Mouse (Mus musculus) thymus, postnatal 0 days (tissue): ENCODE measurements around the gene Tat. TPM values are rescaled to one million over a fixed set of nuclear protein-coding genes. Genes with fewer than 3 reads are reported as not detected.

Experiments used
- DNase-seq: peaks from one replicate; pipeline ENCODE4 v3.0.0-alpha.2; 2015; ENCODE audit warnings: low spot score
- polyA plus RNA-seq: library from polyadenylated mRNA; unstranded; fragments of >200 nt; fragmentation: Nextera tagmentation; extraction: Ambion mirVana; gene quantifications from 2 replicates; pipeline ENCODE4 v1.2.1, GENCODE M21; 2015

The Tat gene
- polyA plus RNA-seq = 0.12 TPM in 2 replicates

- DNase-seq = no peak
These were observed at the start of gene Tat for GRCm38 (mm10) chr8:109990224-109990623. Tat (plus strand) TSS chr8:109990437.

DNA sequence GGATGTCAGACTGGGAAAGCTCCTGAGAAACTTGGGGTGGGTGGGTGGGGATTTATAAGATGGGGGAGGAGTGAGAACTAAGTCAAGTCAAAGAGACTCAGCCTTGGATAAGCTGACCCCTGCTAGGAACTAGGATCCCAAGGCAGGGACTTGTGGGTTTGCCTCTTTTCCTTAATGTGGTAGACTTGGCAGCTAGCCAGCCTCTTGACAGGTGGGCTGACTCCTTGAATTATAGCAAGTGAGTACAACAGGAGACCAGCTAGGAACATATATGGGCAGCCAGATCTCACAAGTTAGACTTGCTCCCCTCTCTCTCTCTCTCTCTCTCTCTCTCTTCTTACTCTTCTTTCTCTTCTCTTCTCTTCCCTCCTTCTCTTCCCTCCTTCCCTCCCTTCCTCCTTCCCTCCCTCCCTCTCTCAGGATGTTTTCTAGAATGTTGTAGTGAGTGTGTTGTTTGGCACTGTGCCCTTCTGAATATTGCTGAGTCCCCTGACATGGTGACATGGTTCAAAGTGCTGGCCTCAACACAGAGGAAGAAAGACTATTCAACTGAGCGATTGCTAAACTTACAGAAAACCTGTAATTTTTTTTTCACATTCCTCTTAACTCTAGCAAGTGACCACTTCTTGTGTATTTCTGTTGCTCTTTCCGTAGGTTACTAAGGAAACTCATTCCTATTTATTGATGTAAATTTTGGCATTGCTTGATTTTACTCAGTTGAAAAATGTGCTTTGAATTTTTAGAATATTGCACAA lies 48.5 kb upstream of the Tat start:
- DNase-seq = no peak

DNA sequence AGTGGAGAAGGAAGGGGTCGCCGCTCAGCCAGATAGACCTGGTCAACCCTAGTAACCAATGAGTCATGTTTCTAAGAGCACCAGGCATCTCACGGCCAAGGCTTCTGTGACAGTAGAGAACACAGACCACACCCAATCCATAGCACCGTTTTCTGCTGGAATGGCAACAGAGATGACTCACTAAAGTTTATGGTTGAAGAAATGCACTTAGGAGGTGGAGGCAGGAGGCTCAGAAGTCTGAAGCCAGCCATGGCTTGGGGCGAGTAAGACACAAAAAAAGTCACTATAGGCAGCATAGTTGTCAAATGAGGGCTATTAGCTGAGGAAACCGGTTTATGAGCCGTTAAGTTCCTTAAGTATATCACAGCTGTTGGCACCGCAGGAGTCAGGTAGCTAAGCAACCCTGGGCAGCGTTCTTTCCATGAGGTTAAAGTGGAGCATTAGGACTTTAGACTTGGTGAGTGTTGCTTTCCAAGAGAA lies 45.0 kb upstream of the Tat start:
- DNase-seq = no peak

GRCm38 (mm10) chr8:109945694-109946093 lies 44.5 kb upstream of the Tat start:
- DNase-seq = no peak

DNA sequence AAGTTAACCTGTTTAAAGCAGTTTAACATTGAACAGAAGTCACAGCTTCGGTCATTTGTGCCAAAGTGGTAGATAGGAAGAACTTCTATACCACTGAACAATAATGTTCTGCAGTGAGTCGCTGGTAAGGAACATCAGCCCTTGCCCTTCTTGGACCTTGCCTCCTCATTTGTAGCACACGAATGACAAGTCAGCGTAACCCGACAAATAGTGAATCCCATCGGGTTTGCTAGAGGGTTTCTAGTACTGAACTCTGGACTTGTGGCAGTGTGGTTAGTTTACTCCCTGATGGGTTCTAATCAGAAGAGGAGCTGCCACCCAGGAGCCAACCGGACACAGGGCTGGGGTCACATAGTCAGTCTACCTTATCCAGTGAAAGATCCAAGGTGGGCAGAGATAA lies 44.0 kb upstream of the Tat start:
- no peak for DNase-seq

GRCm38 (mm10) chr8:109947447-109948284 lies 42.6 kb upstream of the Tat start:
- peak; percentile 28 for DNase-seq

DNA sequence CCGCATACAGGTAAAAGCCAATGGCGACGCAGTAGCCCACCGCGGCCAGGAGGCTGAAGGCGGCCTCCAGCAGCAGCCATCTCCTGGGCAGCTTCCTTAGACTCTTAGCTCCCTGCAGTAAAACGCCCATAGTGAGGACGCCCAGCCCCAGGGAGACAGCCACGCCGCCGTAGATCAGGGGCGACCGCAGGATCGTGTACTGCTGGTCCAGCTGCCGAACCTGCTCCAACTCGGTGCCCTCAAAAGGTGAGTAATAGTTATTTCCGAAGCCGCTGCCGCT lies 42.0 kb upstream of the Tat start:
- no peak for DNase-seq

DNA sequence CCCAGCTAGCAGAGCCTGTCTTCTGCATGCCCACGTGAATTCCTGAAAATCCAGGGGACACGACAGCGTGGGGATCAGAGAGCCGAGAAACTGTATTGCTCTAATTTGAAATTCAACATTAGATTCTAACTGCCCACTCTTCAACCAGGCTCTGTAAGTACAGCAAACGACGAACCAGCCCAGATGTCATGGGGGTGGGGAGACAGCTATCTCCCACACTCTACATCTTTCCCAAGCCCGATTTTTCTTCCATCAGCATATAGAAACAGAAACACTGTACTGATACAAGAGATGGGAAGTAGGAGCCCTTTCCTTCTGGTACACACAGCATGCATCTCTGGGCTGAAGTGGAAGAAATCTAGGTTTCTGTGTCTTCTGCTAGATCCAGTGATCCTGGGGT lies 38.1 kb upstream of the Tat start:
- DNase-seq = no peak

DNA sequence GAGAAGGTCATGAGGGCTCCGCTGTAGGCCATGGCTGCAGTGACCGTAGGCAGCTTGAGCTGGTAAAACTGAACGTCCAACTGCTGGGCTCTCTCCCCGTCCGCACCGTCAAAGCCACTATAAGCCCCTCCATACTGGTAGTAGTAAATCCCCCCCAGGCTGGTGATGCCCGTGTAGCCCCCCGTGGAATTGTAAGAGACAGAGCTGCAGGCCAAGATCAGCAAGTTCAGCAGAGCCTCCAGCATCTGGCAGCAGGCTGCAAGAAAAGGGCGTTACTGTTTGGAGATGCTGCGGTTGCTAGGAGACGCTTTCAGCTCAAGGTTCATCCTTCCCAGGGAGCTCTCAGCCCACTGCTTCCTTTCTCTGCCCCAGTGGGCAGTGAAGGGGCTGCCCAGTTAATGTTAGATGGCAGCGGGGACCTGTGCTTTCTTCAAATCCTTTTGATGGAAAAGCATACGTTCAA lies 35.7 kb upstream of the Tat start:
- no peak for DNase-seq

- peak; percentile 32 for DNase-seq
These were observed 32.8 kb upstream of the Tat start for GRCm38 (mm10) chr8:109957167-109958028.

GRCm38 (mm10) chr8:109958036-109958655 lies 32.1 kb upstream of the Tat start:
- DNase-seq = no peak

- no peak for DNase-seq
These were observed 31.1 kb upstream of the Tat start for GRCm38 (mm10) chr8:109959112-109959511.

DNA sequence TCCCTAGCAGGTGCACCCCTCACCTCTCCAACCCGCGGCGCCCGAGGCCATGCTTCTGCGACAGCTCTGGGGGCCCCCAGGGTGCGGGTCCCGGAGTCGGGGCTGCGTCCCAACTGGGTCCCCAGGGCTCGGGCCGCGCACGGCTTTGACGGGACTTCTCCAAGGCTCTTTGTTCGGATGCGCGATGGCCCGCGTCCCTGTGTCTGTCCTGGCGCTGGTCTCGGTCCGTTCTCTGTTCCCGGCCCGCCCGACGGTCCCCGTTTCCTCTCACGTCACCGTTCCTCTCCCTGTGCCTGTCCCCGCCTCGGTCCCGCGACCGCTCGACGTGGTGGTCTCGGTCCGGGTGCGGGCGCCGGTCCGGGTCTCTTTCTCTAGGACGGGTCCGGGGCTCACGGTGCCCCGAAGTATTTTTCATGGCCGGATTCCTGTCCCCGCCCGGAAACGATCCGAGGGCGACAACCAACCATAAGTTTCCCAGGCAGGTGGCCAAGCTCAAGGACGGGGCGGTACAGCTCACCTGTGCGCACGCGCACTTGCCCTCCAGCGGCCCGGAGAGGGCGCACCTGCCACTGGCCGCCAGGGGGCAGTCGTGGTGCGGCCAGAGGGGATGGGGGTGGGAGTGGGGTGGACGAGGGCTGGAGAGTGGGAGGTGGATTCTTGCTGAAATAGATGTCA lies 28.4 kb upstream of the Tat start, which contains the start of gene Marveld3:
Marveld3 (minus strand) TSS at position 511 of the 675 bp plus-strand sequence.
- DNase-seq = peak; percentile 50

- DNase-seq = no peak
These were observed 27.3 kb upstream of the Tat start for GRCm38 (mm10) chr8:109962896-109963295.

GRCm38 (mm10) chr8:109963421-109963820 lies 26.8 kb upstream of the Tat start:
- DNase-seq = no peak

- DNase-seq = no peak
These were observed 26.1 kb upstream of the Tat start for GRCm38 (mm10) chr8:109964106-109964505.

DNA sequence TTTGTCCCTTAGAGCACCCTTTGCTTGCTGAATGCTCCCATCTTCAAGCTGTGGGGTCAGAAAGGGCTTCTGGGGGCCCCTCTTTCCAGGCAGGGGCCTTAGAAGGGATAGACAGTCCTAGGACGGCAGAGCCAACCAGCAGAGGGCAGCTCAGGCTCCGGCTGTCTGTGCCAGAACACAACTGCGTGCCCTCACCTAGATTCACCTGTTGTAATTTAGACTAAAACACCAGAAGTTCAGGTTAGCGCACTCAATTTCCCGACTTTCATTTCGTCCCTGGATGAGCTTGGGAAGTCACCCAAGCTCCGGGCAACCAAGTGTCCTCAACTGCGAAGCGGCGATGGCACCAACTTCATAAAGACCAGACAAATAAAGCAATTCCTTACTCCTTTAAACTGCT lies 21.4 kb upstream of the Tat start:
- no peak for DNase-seq

- peak; percentile 56 for DNase-seq
These were observed 19.9 kb upstream of the Tat start for GRCm38 (mm10) chr8:109970323-109970722.

GRCm38 (mm10) chr8:109972901-109973300 lies 17.3 kb upstream of the Tat start:
- no peak for DNase-seq

DNA sequence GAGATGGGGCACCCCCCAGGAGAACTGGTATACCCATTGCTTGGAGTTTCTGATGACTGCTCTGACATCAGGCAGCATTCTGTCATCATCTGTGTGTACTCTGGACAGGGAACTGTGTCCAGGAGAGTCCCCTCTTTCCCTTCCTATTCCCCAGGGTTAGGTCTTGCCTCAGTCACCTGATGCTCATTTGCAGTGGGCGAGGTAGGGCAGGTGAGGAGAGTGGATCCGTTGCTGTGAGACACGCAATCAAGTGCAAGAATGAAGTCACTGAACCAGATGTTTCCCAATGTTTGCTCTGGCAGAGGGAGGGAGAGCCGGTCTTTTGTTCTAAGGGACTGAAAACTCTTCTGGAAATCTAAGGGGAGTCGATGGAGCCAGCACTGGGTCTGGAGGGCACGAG lies 10.9 kb upstream of the Tat start:
- no peak for DNase-seq
